Mouse (Mus musculus) cerebellum, adult 11 months (tissue): ENCODE measurements at regions not wholly inside any gene's neighbourhood (a gene's known extent, or its start where the extent isn't known, plus 50 kb on each side); places are given as distances from the start of the nearest gene placed in this dataset.
A peak's percentile ranks its signal among the peaks of the same experiment; 100 is the strongest.
"Not testable (repeated sequence)": the region's sequence is repeated elsewhere in the genome, so short reads cannot be mapped to it uniquely, and the experiment has no call there.

Experiments
- DNase-seq: peaks from one replicate; pipeline ENCODE4 v3.0.0; 2022

GRCm38 (mm10) chr15:41283199-41283598, 1149.0 kb downstream of the 9330182O14Rik start:
- DNase-seq, result peak; percentile 49

DNA sequence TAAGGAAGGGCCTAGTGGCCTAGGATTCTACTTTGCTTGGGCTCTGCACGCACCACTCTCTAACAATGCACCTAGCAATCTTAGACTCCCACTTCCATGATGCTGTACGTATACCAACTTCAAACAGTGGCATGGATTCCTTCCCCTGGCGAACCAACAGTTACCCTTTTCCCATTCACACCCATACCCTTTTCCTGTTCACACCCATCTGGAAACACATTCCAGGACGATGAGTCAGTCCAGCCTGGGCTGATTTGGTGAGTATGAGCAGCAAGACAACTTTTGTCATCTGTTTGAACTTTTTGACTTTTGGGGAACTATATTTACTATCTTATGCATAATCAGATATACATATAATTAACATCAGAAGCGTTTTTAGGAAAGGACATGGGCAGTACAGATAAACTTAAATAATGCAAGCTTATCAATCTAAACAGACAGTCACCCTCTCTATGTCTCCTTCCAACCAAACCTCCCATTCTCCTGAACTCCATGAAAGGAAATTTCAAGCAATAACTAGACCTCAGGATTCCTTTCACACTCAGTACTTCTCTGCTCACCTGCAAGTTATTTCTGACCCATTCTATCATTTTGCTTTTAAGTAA, 1152.7 kb downstream of the 9330182O14Rik start:
- no peak for DNase-seq

GRCm38 (mm10) chr15:41297419-41297818, 1163.3 kb downstream of the 9330182O14Rik start:
- no peak for DNase-seq

DNA sequence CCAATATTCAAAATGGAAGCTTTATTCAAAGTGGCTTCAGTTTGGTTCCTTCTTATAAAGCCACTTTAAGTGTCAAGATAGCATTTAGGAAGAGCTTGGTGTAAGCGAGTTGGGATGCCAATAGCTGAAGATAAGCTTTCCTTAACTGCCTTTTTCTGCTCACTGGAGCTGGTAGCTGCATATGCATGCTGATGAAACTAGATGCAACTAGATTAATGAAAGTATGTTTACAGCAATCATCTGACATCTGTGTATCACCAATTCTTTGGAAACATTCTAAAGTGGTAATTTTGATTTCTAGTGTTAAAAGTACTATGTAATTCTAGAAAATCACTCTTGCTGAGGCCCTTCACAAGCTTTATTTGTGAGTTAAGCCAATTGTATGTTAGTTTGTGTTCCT, 1172.5 kb downstream of the 9330182O14Rik start:
- no peak for DNase-seq

GRCm38 (mm10) chr15:41311728-41312320, 1177.7 kb downstream of the 9330182O14Rik start:
- no peak for DNase-seq

DNA sequence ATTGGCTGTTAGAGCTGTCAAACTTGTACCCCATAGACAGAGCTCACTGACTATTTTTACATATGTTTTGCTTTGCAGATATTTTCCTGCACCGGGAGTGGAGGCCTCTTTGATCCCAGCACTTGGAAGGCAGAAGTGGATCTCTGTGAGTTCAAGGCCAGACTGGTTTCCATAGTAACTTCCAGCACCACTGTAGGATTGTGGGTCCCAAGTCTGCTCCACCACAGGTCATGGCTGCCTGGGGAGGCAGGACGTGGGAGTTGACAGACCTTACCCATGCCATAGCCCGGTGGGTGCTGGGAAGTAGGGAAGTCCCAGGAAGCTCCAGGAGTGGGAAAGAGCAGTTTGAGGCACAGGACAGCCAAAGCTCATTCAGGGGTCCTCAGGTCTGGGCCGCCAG, 1180.8 kb downstream of the 9330182O14Rik start:
- DNase-seq, result no peak

- peak; percentile 50 for DNase-seq
These were observed 1191.6 kb downstream of the 9330182O14Rik start for GRCm38 (mm10) chr15:41325633-41326252.

DNA sequence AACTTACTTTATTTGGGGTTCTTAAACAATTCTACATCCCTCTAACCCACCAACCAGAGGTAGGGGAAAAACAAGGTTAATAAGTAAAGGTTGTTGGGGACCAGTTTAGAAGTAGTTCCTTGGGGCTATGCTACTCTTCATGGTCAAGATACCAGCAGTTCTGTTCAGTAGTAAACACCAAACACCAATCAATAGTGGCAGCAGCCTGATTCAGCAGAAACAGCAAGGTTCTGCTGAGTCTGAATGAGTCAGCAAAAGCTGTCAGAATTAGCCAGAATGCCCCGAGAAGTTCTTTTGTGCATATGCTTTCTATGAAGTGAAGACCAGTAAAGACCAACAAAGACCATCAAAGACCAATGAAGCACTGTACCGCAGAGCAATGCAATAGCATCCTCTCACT, 1195.1 kb downstream of the 9330182O14Rik start:
- no peak for DNase-seq

DNA sequence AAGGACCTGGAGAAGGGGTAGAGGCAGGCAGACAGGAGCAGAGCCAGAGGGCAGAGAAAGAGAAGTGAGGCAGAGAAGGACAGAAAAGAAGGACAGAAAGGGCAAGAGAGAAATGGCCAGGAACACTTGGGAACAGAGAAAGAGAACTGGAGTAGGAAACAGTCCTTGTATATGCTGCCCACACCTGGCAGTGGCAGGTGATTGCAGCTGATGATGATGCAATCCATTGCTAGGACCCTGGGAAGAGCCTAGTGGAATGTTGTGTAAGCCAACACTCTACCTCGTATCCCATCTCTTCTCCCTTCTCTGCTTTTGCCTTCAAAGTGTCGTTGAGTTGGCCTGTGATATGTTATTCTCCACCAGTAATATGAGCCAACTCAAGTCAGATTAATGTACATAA, 1195.9 kb downstream of the 9330182O14Rik start:
- DNase-seq, result no peak

GRCm38 (mm10) chr15:41332451-41332850, 1198.3 kb downstream of the 9330182O14Rik start:
- DNase-seq, result no peak

DNA sequence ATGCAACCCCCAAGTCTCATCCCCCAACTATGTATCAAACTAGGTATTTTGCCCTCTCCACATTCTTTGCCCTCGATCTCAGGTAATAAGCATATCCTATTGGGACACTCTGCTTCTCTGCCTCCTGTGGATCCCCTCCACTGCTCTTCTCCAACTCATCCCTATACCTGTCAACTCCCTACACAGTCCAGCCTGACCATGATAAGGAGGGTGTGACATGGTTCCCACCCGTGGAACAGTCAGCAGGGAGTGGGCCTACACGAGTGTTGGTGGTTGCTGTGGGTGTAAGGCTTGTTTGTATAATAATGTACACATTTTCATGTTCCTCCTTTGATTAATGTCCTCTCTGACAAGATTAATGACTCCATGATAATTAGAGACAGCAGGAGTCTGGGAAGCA, 1199.0 kb downstream of the 9330182O14Rik start:
- DNase-seq, result no peak

- not testable (repeated sequence) for DNase-seq
These were observed 1206.5 kb downstream of the 9330182O14Rik start for GRCm38 (mm10) chr15:41340621-41341020.

DNA sequence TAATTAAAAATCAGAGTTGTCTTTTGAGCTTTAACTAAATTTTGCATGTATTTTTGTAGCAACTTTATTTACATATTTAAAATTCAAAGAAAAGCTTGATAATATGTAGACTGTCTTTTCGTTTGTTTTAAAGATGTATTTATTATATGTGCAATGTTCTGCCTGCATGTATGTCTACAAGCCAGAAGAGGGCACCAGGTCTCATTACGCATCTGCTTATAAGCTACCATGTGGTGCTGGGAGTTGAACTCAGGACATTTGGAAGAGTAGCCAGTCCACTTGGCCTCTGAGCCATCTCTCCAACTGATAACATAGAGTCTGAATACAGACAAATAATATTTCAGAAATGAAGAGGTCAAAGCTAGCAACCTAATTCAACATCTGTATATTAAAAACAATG, 1211.4 kb downstream of the 9330182O14Rik start:
- no peak for DNase-seq

- no peak for DNase-seq
These were observed 1213.1 kb downstream of the 9330182O14Rik start for GRCm38 (mm10) chr15:41347221-41347620.

GRCm38 (mm10) chr15:41352129-41352528, 1218.0 kb downstream of the 9330182O14Rik start:
- no peak for DNase-seq

GRCm38 (mm10) chr15:41359276-41359675, 1225.1 kb downstream of the 9330182O14Rik start:
- peak; percentile 31 for DNase-seq

DNA sequence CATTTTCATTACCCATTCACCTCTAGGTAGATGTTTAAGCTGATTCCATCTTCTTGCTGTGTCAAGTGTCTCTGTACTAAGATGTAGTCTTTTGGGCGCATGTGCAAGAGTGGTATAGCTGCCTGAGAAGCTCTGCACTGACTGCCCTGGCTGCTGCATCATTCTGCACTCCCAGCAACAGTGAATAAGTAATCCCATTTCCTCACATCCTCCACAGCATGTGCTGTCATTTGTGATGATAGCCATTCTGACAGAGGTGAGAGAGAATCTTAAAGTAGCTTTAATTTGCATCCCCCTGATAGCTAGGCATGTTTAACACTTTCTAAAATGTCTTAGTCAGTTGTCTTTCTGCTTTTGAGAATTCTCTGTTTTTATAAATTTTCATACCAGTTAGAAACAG, 1240.5 kb downstream of the 9330182O14Rik start:
- no peak for DNase-seq

DNA sequence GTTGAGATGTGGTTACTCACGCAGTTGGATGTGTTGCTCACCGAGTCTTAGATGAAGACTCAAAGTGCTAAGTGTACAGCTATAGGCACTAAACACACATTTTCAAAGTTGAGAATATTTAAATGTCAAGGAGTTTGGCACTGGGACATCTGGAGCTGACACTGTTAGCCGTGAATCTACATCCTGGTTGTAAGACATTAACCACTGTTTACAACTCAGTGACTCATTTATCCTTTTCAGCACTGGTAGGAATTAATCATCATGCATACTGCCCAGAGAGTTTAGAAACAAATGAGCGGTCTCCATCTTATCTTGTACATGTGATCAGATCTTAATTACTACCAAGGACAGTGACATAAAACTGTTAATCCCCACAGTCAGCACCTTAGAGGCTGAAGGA, 1241.7 kb downstream of the 9330182O14Rik start:
- no peak for DNase-seq

DNA sequence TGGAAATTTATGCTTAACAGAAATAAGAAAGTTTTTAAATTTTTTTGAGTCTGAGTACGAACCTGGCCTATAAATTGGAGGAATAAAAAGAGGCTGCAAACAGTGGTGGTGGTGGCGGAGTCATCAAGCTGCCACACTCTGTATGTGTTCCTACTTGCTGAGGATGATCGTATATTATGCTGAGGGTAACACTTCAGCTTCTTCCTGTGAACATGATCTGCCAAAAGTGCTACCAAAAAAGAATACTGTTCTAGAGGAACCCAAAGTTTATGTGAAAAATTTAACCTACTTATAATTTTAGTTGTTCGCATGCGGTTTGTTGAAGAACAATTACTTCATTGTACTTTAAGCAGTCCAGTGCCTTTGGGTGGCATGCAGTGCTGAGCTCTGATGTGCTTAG, 1245.5 kb downstream of the 9330182O14Rik start:
- DNase-seq, result no peak

- no peak for DNase-seq
These were observed 1246.3 kb downstream of the 9330182O14Rik start for GRCm38 (mm10) chr15:41380429-41380828.

GRCm38 (mm10) chr15:41390699-41391098, 1256.5 kb downstream of the 9330182O14Rik start:
- DNase-seq, result no peak
